Mouse (Mus musculus): Measurements from ENCODE around the gene Cby1. TPM values are rescaled to one million over a fixed set of nuclear protein-coding genes. Genes with fewer than 3 reads are reported as not detected.

The Cby1 gene
- polyA plus RNA-seq, 1 experiment from 2014 or later: 85.8 TPM

- H3K27me3 ChIP-seq: no peaks in the 10 kb centered on the region
- H3K4me3 ChIP-seq: peak overlapping the region; percentile 92
- no peaks in the 10 kb centered on the region for H3K36me3 ChIP-seq
- peak overlapping the region; percentile 96 for H3K9ac ChIP-seq
- ATAC-seq (ENCODE audit: low FRiP score): no peak
- 79% methylated on average over 19 of the region's 19 CpGs for WGBS
- peak overlapping the region; percentile 82 for H3K4me2 ChIP-seq
- H3K9me3 ChIP-seq: no peaks in the 10 kb centered on the region
- peaks cover 64% of the 10 kb centered on the region for H3K4me1 ChIP-seq (replicated peaks)
- H3K27ac ChIP-seq: no peak overlapping the region
Measured at GRCm38 (mm10) chr15:79683707-79684465, 24.9 kb downstream of the Cby1 start.

GRCm38 (mm10) chr15:79684616-79685015 is 25.6 kb downstream of the Cby1 start:
- Histone ChIP-seq H3K9me3 (no peaks in the 10 kb centered on the region), H3K4me1 (replicated peaks) (peaks cover 65% of the 10 kb centered on the region), H3K9ac (peak overlapping the region; percentile 96), H3K27me3 (no peaks in the 10 kb centered on the region), H3K36me3 (no peaks in the 10 kb centered on the region), H3K4me2 (peak overlapping the region; percentile 82), H3K27ac (no peak overlapping the region), H3K4me3 (peak overlapping the region; percentile 92)
- WGBS: 83% methylated on average over 6 of the region's 6 CpGs
- no peak for ATAC-seq (ENCODE audit: low FRiP score)

GRCm38 (mm10) chr15:79685141-79685641 is 26.2 kb downstream of the Cby1 start:
- H3K9ac ChIP-seq: peak overlapping the region; percentile 96
- ATAC-seq (ENCODE audit: low FRiP score): no peak
- H3K4me3 ChIP-seq: peak overlapping the region; percentile 92
- H3K36me3 ChIP-seq: no peaks in the 10 kb centered on the region
- no peak overlapping the region for H3K27ac ChIP-seq
- peak overlapping the region; percentile 82 for H3K4me2 ChIP-seq
- peaks cover 70% of the 10 kb centered on the region for H3K4me1 ChIP-seq (replicated peaks)
- no peaks in the 10 kb centered on the region for H3K9me3 ChIP-seq
- WGBS: 50% methylated on average over 6 of the region's 6 CpGs
- H3K27me3 ChIP-seq: no peaks in the 10 kb centered on the region

GRCm38 (mm10) chr15:79686046-79686869 is 27.3 kb downstream of the Cby1 start:
- H3K4me3 ChIP-seq: peak overlapping the region; percentile 92
- 15% methylated on average over 15 of the region's 15 CpGs for WGBS
- ATAC-seq (ENCODE audit: low FRiP score): no peak
- H3K36me3 ChIP-seq: no peaks in the 10 kb centered on the region
- peaks cover 64% of the 10 kb centered on the region for H3K4me1 ChIP-seq (replicated peaks)
- H3K4me2 ChIP-seq: peak overlapping the region; percentile 82
- peak overlapping the region; percentile 96 for H3K9ac ChIP-seq
- H3K27ac ChIP-seq: no peak overlapping the region
- H3K9me3 ChIP-seq: no peaks in the 10 kb centered on the region
- H3K27me3 ChIP-seq: no peaks in the 10 kb centered on the region

- no peaks in the 10 kb centered on the region for H3K36me3 ChIP-seq
- H3K4me1 ChIP-seq (replicated peaks): peaks cover 66% of the 10 kb centered on the region
- WGBS: 0% methylated on average over 27 of the region's 33 CpGs
- ATAC-seq (ENCODE audit: low FRiP score): no peak
- no peaks in the 10 kb centered on the region for H3K27me3 ChIP-seq
- peak overlapping the region; percentile 96 for H3K9ac ChIP-seq
- peak overlapping the region; percentile 82 for H3K4me2 ChIP-seq
- H3K4me3 ChIP-seq: peak overlapping the region; percentile 92
- H3K27ac ChIP-seq: peak overlapping the region; percentile 96
- no peaks in the 10 kb centered on the region for H3K9me3 ChIP-seq
Measured at GRCm38 (mm10) chr15:79687175-79687574, 28.2 kb downstream of the Cby1 start.

GRCm38 (mm10) chr15:79687646-79688267 is 28.8 kb downstream of the Cby1 start, which contains the start of gene Josd1:
Gene Josd1 (minus strand): TSS chr15:79687919.
- peak within 1 kb of the TSS; percentile 92 for H3K4me3 ChIP-seq

GRCm38 (mm10) chr15:79688268-79688956 is 29.4 kb downstream of the Cby1 start:
- H3K36me3 ChIP-seq: no peaks in the 10 kb centered on the region
- H3K9me3 ChIP-seq: no peaks in the 10 kb centered on the region
- H3K4me3 ChIP-seq: peak overlapping the region; percentile 92
- H3K27me3 ChIP-seq: no peaks in the 10 kb centered on the region
- no peak for ATAC-seq (ENCODE audit: low FRiP score)
- H3K4me2 ChIP-seq: peak overlapping the region; percentile 82
- 6% methylated on average over 8 of the region's 8 CpGs for WGBS
- peaks cover 66% of the 10 kb centered on the region for H3K4me1 ChIP-seq (replicated peaks)
- H3K9ac ChIP-seq: peak overlapping the region; percentile 96
- H3K27ac ChIP-seq: peak overlapping the region; percentile 96

More at GRCm38 (mm10) chr15:79687646-79688267, 28.8 kb downstream of the Cby1 start, which contains the start of gene Josd1:
- under 1% methylated on average over 62 of the region's 72 CpGs for whole genome bisulfite sequencing
- peak; percentile 30; the same call in 1 of the 2 replicates for ATAC-seq (ENCODE audit: low FRiP score)
- peak within 1 kb of the TSS; percentile 96 for H3K9ac ChIP-seq
- H3K36me3 ChIP-seq: no peaks in the 10 kb centered on the region
- no peaks in the 10 kb centered on the region for H3K27me3 ChIP-seq
- H3K4me1 ChIP-seq (replicated peaks): peaks cover 66% of the 10 kb centered on the region
- H3K4me2 ChIP-seq: peak within 1 kb of the TSS; percentile 82
- peak within 1 kb of the TSS; percentile 96 for H3K27ac ChIP-seq
- H3K9me3 ChIP-seq: no peaks in the 10 kb centered on the region

GRCm38 (mm10) chr15:79689662-79690425 is 30.8 kb downstream of the Cby1 start:
- H3K9ac ChIP-seq: peak overlapping the region; percentile 3; the same call in 1 of the 2 replicates
- WGBS: 18% methylated on average over 24 of the region's 24 CpGs
- H3K4me1 ChIP-seq (replicated peaks): peaks cover 58% of the 10 kb centered on the region
- no peak for ATAC-seq (ENCODE audit: low FRiP score)
- no peaks in the 10 kb centered on the region for H3K9me3 ChIP-seq
- H3K4me3 ChIP-seq: peak overlapping the region; percentile 70
- peak overlapping the region; percentile 59 for H3K4me2 ChIP-seq
- no peaks in the 10 kb centered on the region for H3K27me3 ChIP-seq
- H3K36me3 ChIP-seq: peaks cover 7% of the 10 kb centered on the region; the same call in 1 of the 2 replicates
- H3K27ac ChIP-seq: peak overlapping the region; percentile 91

GRCm38 (mm10) chr15:79690426-79691022 is 31.5 kb downstream of the Cby1 start, which contains the start of gene Gtpbp1:
Gene Gtpbp1 (plus strand): TSS chr15:79690845.
- peaks cover 51% of the 10 kb centered on the region for H3K4me1 ChIP-seq (replicated peaks)

GRCm38 (mm10) chr15:79691023-79691508 is 32.1 kb downstream of the Cby1 start:
- Histone ChIP-seq H3K9me3 (no peaks in the 10 kb centered on the region), H3K9ac (peak overlapping the region; percentile 87), H3K27me3 (no peaks in the 10 kb centered on the region), H3K4me2 (peak overlapping the region; percentile 96), H3K27ac (peak overlapping the region; percentile 91), H3K4me3 (peak overlapping the region; percentile 70), H3K36me3 (peaks cover 12% of the 10 kb centered on the region; the same call in 1 of the 2 replicates), H3K4me1 (replicated peaks) (peaks cover 46% of the 10 kb centered on the region)
- under 1% methylated on average over 43 of the region's 53 CpGs for WGBS
- no peak for ATAC-seq (ENCODE audit: low FRiP score)

More at GRCm38 (mm10) chr15:79690426-79691022, 31.5 kb downstream of the Cby1 start, which contains the start of gene Gtpbp1:
- ATAC-seq (ENCODE audit: low FRiP score): peak; percentile 98
- peaks cover 9% of the 10 kb centered on the region; the same call in 1 of the 2 replicates for H3K36me3 ChIP-seq
- peak within 1 kb of the TSS; percentile 91 for H3K27ac ChIP-seq
- peak within 1 kb of the TSS; percentile 70 for H3K4me3 ChIP-seq
- no peaks in the 10 kb centered on the region for H3K27me3 ChIP-seq
- H3K9me3 ChIP-seq: no peaks in the 10 kb centered on the region
- 0% methylated on average over 45 of the region's 45 CpGs for WGBS
- H3K4me2 ChIP-seq: peak within 1 kb of the TSS; percentile 96
- peak within 1 kb of the TSS; percentile 87 for H3K9ac ChIP-seq
